ENCODE assay signal across 12 mouse cellular contexts in genomic region chr11:100524358-100524757, GRCm38 (mm10). TPM values are rescaled to one million over a fixed set of nuclear protein-coding genes. Genes with fewer than 3 reads are reported as not detected.
DNase-seq lines count a peak whose midpoint lies in the region; ATAC-seq and TF ChIP-seq lines count a peak whose summit lies in the region.
"Had no signal": no experiment of that assay in that cellular context is flagged by ENCODE, and none has a peak within 500 bp of the region (broad histone marks: within the 10 kb centered on the region; RNA-seq: fewer than 3 reads in every experiment).

No protein-coding gene starts in this region.

- no peak for ATAC-seq in forebrain, embryonic 15.5 days (replicated peaks)
- no peak for ATAC-seq in forebrain, embryonic 11.5 days (replicated peaks; ENCODE audit: low FRiP score)
- no peak for ATAC-seq in lung, postnatal 0 days
- no peak for ATAC-seq in stomach, embryonic 14.5 days (ENCODE audit: insufficient number of reproducible peaks, insufficient read depth, low FRiP score, low read depth)
- ATAC-seq: CD4-positive, CD25-positive, alpha-beta regulatory T cell, adult 4 months had no signal

- H3K27ac ChIP-seq in forebrain, embryonic 15.5 days (replicated peaks), result no peak overlapping the region
- no peak overlapping the region for H3K27ac ChIP-seq in forebrain, embryonic 11.5 days (ENCODE audit: low read depth, low read length)
- no peak overlapping the region for H3K27ac ChIP-seq in lung, postnatal 0 days (ENCODE audit: low read length)
- H3K27ac ChIP-seq in stomach, embryonic 14.5 days (ENCODE audit: low read length), result no peak overlapping the region; the same call in 1 of the 2 replicates

- H3K4me3 ChIP-seq in forebrain, embryonic 15.5 days, result no peak overlapping the region
- no peak overlapping the region for H3K4me3 ChIP-seq in forebrain, embryonic 11.5 days (ENCODE audit: low read depth, low read length)
- no peak overlapping the region for H3K4me3 ChIP-seq in lung, postnatal 0 days (ENCODE audit: low read depth, low read length)
- H3K4me3 ChIP-seq in stomach, embryonic 14.5 days (ENCODE audit: low read depth, low read length), result 0 out of 2 replicates have a peak overlapping the region, but pooled peaks have one; percentile 62

- H3K4me1 ChIP-seq in forebrain, embryonic 15.5 days, result peaks cover 38% of the 10 kb centered on the region
- peaks cover 10% of the 10 kb centered on the region; the same call in 1 of the 2 replicates for H3K4me1 ChIP-seq in forebrain, embryonic 11.5 days (replicated peaks; ENCODE audit: control insufficient read depth, insufficient read depth, low read length)
- no peaks in the 10 kb centered on the region; the same call in 1 of the 2 replicates for H3K4me1 ChIP-seq in lung, postnatal 0 days (ENCODE audit: insufficient read depth, low read depth, low read length)
- peaks cover 29% of the 10 kb centered on the region; the same call in 1 of the 2 replicates for H3K4me1 ChIP-seq in stomach, embryonic 14.5 days (ENCODE audit: control insufficient read depth, insufficient read depth, low read length)

- no peak for TF ChIP-seq CTCF in lung, postnatal 0 days (IDR thresholded peaks at IDR 0.05)

- H3K4me2 ChIP-seq in forebrain, embryonic 15.5 days (replicated peaks), result peak overlapping the region; percentile 64; the same call in 1 of the 2 replicates
- H3K4me2 ChIP-seq in forebrain, embryonic 11.5 days (ENCODE audit: low read depth, low read length, severe bottlenecking), result no peak overlapping the region
- 0 out of 2 replicates have a peak overlapping the region, but pooled peaks have one; percentile 71 for H3K4me2 ChIP-seq in lung, postnatal 0 days (replicated peaks; ENCODE audit: low read depth, low read length)
- H3K4me2 ChIP-seq in stomach, embryonic 14.5 days (replicated peaks; ENCODE audit: low read depth, low read length), result peak overlapping the region; percentile 84

- H3K9ac ChIP-seq in forebrain, embryonic 15.5 days (replicated peaks), result no peak overlapping the region
- H3K9ac ChIP-seq in forebrain, embryonic 11.5 days (ENCODE audit: low read length), result no peak overlapping the region
- H3K9ac ChIP-seq in lung, postnatal 0 days (replicated peaks; ENCODE audit: low read depth), result no peak overlapping the region
- H3K9ac ChIP-seq in stomach, embryonic 14.5 days (replicated peaks; ENCODE audit: low read depth, low read length), result no peak overlapping the region

- no peaks in the 10 kb centered on the region for H3K9me3 ChIP-seq in forebrain, embryonic 15.5 days
- H3K9me3 ChIP-seq in forebrain, embryonic 11.5 days (ENCODE audit: control insufficient read depth, low read length), result no peaks in the 10 kb centered on the region
- no peaks in the 10 kb centered on the region for H3K9me3 ChIP-seq in lung, postnatal 0 days (ENCODE audit: low read length)
- no peaks in the 10 kb centered on the region for H3K9me3 ChIP-seq in stomach, embryonic 14.5 days (ENCODE audit: control insufficient read depth, low read depth, low read length)

- H3K27me3 ChIP-seq in forebrain, embryonic 15.5 days, result no peaks in the 10 kb centered on the region
- no peaks in the 10 kb centered on the region for H3K27me3 ChIP-seq in forebrain, embryonic 11.5 days (ENCODE audit: control insufficient read depth, insufficient read depth, low read length)
- H3K27me3 ChIP-seq in lung, postnatal 0 days (replicated peaks; ENCODE audit: insufficient read depth, low read length), result no peaks in the 10 kb centered on the region
- H3K27me3 ChIP-seq in stomach, embryonic 14.5 days (ENCODE audit: control insufficient read depth, insufficient read depth, low read length), result no peaks in the 10 kb centered on the region

- DNase-seq in forebrain, embryonic 11.5 days (ENCODE audit: low spot score), result no peak
- no peak for DNase-seq in lung, postnatal 0 days (ENCODE audit: low spot score)
- DNase-seq in lung, postnatal 36 days, result no peak
- peak; percentile 62 for DNase-seq in gastrocnemius, postnatal 25 days
- DNase-seq in spleen, postnatal 10 days (ENCODE audit: low spot score in 2 of 2), result no peak
- no peak for DNase-seq in right cerebral cortex, postnatal 25 days
- DNase-seq: cerebellum, adult 18-20 months; thymus, adult 18-20 months had no signal

- no peak for TF ChIP-seq EP300 in lung, postnatal 0 days (IDR thresholded peaks at IDR 0.05)

- 91% methylated on average over 5 of the region's 5 CpGs for WGBS in forebrain, embryonic 15.5 days
- 85% methylated on average over 5 of the region's 5 CpGs for WGBS in forebrain, embryonic 11.5 days
- 66% methylated on average over 5 of the region's 5 CpGs for WGBS in lung, postnatal 0 days
- 83% methylated on average over 5 of the region's 5 CpGs for WGBS in stomach, embryonic 14.5 days

- peaks cover 46% of the 10 kb centered on the region for H3K36me3 ChIP-seq in forebrain, embryonic 15.5 days
- H3K36me3 ChIP-seq in forebrain, embryonic 11.5 days (ENCODE audit: control insufficient read depth, insufficient read depth, low read length), result peaks cover 17% of the 10 kb centered on the region
- H3K36me3 ChIP-seq in lung, postnatal 0 days (ENCODE audit: insufficient read depth, low read length), result peaks cover 40% of the 10 kb centered on the region
- peaks cover 42% of the 10 kb centered on the region for H3K36me3 ChIP-seq in stomach, embryonic 14.5 days (ENCODE audit: control insufficient read depth, insufficient read depth, low read length)

RNA-seq across cellular contexts. Expression of gene Acly, which starts 3.4 kb away (rescaled TPM):
- polyA plus RNA-seq in forebrain, embryonic 15.5 days (2015; fragmentation: Nextera tagmentation; extraction: Ambion mirVana), result 230 and 237 TPM in 2 replicates
- 294 TPM in 2 replicates for polyA plus RNA-seq in forebrain, embryonic 11.5 days (2014; fragmentation: Nextera tagmentation; extraction: Ambion mirVana)
- polyA plus RNA-seq in lung, postnatal 0 days (2015; fragmentation: Nextera tagmentation; extraction: Ambion mirVana), result 85.7 and 92.9 TPM in 2 replicates
- 10 to 100 TPM; 10.6 to 20.3 TPM for total RNA-seq in gastrocnemius, postnatal 25 days (2021)
- 161 and 175 TPM in 2 replicates for polyA plus RNA-seq in stomach, embryonic 14.5 days (2014; fragmentation: Nextera tagmentation; extraction: Ambion mirVana)

RNA-seq across cellular contexts. Expression of gene Ttc25, which starts 21.0 kb away (rescaled TPM):
- 1.1 and 2.1 TPM in 2 replicates for polyA plus RNA-seq in forebrain, embryonic 15.5 days (2015; fragmentation: Nextera tagmentation; extraction: Ambion mirVana)
- 1.3 and 1.9 TPM in 2 replicates for polyA plus RNA-seq in forebrain, embryonic 11.5 days (2014; fragmentation: Nextera tagmentation; extraction: Ambion mirVana)
- 3.5 and 4.9 TPM in 2 replicates for polyA plus RNA-seq in lung, postnatal 0 days (2015; fragmentation: Nextera tagmentation; extraction: Ambion mirVana)
- under 1 TPM; 0.36 to 0.38 TPM for total RNA-seq in gastrocnemius, postnatal 25 days (2021)
- 0.35 and 1.1 TPM in 2 replicates for polyA plus RNA-seq in stomach, embryonic 14.5 days (2014; fragmentation: Nextera tagmentation; extraction: Ambion mirVana)
- total RNA-seq: megakaryocyte-erythroid progenitor cell, adult 5-6 weeks had no signal

RNA-seq across cellular contexts. Expression of gene Cnp, which starts 50.3 kb away (rescaled TPM):
- polyA plus RNA-seq in forebrain, embryonic 15.5 days (2015; fragmentation: Nextera tagmentation; extraction: Ambion mirVana), result 23.4 and 26.9 TPM in 2 replicates
- polyA plus RNA-seq in forebrain, embryonic 11.5 days (2014; fragmentation: Nextera tagmentation; extraction: Ambion mirVana), result 18.3 and 20.3 TPM in 2 replicates
- 31.4 and 33.8 TPM in 2 replicates for polyA plus RNA-seq in lung, postnatal 0 days (2015; fragmentation: Nextera tagmentation; extraction: Ambion mirVana)
- total RNA-seq in gastrocnemius, postnatal 25 days (2021), result 1 to 10 TPM; 8.6 to 9.6 TPM
- 35.9 TPM in 2 replicates for polyA plus RNA-seq in stomach, embryonic 14.5 days (2014; fragmentation: Nextera tagmentation; extraction: Ambion mirVana)

RNA-seq across cellular contexts. Expression of gene Klhl11, which starts 51.8 kb away (rescaled TPM):
- 13.5 and 14.0 TPM in 2 replicates for polyA plus RNA-seq in forebrain, embryonic 15.5 days (2015; fragmentation: Nextera tagmentation; extraction: Ambion mirVana)
- 15.5 and 15.7 TPM in 2 replicates for polyA plus RNA-seq in forebrain, embryonic 11.5 days (2014; fragmentation: Nextera tagmentation; extraction: Ambion mirVana)
- 3.6 and 4.1 TPM in 2 replicates for polyA plus RNA-seq in lung, postnatal 0 days (2015; fragmentation: Nextera tagmentation; extraction: Ambion mirVana)
- total RNA-seq in gastrocnemius, postnatal 25 days (2021), result 1 to 10 TPM; 3.8 to 3.9 TPM
- polyA plus RNA-seq in stomach, embryonic 14.5 days (2014; fragmentation: Nextera tagmentation; extraction: Ambion mirVana), result 11.2 and 12.3 TPM in 2 replicates
